Mouse (Mus musculus) right cerebral cortex, postnatal 4 days (tissue): Measurements from ENCODE around the gene Fbxw4.
"Not testable (repeated sequence)": the region's sequence is repeated elsewhere in the genome, so short reads cannot be mapped to it uniquely, and the experiment has no call there.

Experiments
- DNase-seq: peaks from one replicate; pipeline ENCODE4 v3.0.0-alpha.2; 2022

The Fbxw4 gene

GRCm38 (mm10) chr19:45655870-45656269 lies 4.2 kb downstream of the Fbxw4 start:
- DNase-seq = no peak

DNA sequence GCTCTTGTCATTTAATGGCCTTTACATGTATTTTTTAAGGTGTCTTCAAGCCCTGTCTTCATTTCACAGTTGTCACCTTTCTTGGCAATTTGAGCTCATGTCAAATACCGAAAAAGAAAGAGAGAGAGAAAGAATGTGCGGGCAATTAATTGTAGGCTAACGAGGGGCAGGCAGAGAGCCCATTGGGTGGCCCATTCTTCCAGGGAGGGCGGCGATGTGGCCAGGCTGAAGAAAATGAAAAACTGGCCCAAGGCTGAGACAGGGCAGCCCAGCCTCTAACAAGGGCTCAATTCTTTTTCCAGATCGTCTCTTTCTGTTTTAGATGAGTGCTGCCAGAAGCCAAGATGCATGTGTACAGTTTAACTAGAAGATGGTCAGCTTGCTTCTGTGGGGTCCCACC lies 6.1 kb downstream of the Fbxw4 start:
- no peak for DNase-seq

DNA sequence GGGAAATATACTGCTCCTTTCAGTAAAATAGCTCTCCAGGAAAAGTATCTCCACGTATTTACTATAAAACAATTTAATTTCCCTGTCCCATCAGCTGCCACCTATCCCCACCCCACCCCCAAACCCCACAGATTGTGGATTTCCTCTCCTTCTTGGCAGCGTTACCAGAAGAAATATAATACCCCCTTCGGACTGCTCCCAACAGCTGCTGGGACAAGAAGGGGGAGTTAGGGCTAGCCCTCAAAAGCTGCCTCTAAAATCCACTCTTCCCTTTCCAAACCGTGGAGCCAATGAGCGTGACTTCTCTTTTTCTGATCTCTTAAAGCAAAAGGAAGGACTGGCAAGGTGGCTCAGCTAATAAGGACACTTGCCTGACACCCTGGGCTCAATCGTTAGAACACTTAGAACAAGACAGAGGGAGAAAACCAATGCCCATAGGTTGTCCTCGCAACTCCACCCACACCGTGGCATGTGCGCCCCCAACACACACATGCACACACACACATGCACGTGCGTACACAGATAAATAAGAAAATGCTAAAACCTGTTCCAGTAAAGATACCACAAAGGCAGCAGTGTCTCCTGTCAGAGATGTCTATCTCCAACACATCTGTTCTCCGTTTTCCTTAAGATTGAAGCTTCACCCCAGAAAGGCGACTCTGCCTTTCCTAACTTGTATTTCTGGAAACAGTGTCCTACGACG lies 7.7 kb downstream of the Fbxw4 start:
- DNase-seq = no peak

- DNase-seq = no peak
Measured at GRCm38 (mm10) chr19:45651524-45651923, 8.6 kb downstream of the Fbxw4 start.

GRCm38 (mm10) chr19:45649776-45650175 lies 10.3 kb downstream of the Fbxw4 start:
- DNase-seq = no peak

- DNase-seq = not testable (repeated sequence)
Measured at GRCm38 (mm10) chr19:45648469-45648868, 11.6 kb downstream of the Fbxw4 start.

- no peak for DNase-seq
Measured at GRCm38 (mm10) chr19:45646866-45647265, 13.2 kb downstream of the Fbxw4 start.

DNA sequence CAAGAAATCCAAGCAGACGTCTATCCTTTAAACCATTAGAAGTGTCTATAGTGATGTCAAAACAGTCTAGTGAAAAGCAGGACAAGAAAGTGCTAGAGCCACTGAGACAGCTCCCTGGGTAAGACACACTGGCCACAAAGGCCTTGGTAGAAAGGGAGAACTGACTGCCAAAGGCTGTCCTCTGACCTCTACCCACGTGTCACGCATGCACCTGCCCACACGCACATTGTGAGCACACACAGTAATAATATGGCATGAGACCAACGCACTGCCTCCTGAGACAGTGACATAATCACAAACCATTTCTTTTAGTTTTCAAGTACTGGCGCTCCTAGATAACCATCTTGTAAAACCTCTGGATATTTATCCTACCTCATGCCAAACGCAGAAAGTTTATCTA lies 19.4 kb downstream of the Fbxw4 start:
- no peak for DNase-seq

GRCm38 (mm10) chr19:45635960-45636359 lies 24.2 kb downstream of the Fbxw4 start:
- no peak for DNase-seq

- no peak for DNase-seq
Measured at GRCm38 (mm10) chr19:45631584-45631983, 28.5 kb downstream of the Fbxw4 start.

- no peak for DNase-seq
Measured at GRCm38 (mm10) chr19:45630953-45631352, 29.2 kb downstream of the Fbxw4 start.

DNA sequence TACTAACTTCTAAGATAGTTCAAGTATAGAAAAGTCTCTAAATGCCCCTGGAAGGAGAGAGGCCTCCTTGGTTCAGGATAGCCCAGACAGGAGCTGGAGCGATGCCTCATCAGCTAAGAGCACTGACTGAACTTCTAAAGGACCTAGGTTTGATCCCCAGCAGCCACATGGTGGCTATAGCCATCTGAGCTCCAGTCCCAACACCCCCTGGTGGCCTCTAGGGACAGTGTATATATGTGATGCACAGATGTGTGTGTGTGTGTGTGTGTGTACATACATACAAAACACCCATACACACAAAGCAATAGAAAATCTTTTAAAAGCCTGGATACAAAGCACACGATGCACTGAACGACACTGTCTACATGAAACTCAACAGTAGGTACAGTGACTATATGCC lies 30.9 kb downstream of the Fbxw4 start:
- DNase-seq = no peak

GRCm38 (mm10) chr19:45628649-45629048 lies 31.5 kb downstream of the Fbxw4 start:
- DNase-seq = no peak

DNA sequence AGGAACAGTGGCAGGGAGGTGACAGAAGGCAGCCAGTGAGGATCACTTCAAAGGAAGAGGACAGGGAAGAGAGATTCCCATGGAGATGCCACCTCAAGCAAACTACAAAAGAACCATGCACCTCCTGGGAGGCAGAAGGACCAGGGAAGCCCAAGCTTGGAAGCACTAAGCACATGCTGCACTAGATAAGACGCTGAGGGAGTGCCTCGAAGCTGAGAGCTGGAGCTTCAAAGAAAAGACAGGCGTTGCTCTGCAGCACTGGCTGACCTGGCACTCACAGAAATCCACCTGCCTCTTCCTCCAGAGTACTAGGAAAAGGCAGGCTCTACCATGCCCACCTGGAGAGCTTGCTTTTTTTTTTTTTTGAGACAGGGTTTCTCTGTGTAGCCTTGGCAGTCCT lies 33.1 kb downstream of the Fbxw4 start:
- DNase-seq = no peak

DNA sequence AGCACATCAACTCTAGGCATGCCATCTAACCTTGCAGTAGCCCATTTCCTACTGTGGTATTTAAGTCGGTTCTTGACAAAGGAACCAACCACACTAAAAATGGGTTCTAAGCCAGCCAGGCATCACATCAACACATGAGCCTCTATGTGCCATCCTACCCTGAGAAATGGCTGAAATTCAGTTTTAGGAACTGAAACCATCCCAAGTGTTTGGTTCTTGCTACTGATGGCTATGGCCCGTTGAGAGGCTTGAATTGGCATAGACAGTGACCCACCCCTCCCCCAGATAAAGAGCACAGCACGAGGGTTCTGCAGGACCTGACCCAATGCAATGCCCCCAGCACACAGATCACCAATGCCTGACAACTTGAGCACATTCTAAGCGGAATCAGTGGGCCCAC lies 36.4 kb downstream of the Fbxw4 start:
- DNase-seq = no peak

DNA sequence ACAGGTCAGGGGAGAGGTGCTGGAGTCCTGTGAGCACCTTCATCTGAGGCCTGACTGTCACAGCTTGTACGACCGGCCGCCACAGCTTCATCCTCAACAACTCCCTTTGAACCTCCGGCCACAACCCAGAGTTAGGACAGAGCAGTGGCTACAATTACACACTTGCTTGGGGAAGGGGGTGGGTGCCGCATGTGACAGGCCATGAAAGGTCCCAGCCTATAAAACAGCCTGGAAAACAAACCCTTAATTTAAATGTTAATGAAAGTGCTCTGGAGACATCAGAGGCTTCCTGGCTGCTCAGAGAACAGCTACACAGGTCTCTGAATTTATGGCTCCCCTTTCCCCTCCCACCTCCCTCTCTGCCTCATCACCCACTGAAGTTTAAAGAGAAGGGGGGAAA lies 38.0 kb downstream of the Fbxw4 start:
- no peak for DNase-seq

- DNase-seq = no peak
Measured at GRCm38 (mm10) chr19:45621061-45621460, 39.1 kb downstream of the Fbxw4 start.

DNA sequence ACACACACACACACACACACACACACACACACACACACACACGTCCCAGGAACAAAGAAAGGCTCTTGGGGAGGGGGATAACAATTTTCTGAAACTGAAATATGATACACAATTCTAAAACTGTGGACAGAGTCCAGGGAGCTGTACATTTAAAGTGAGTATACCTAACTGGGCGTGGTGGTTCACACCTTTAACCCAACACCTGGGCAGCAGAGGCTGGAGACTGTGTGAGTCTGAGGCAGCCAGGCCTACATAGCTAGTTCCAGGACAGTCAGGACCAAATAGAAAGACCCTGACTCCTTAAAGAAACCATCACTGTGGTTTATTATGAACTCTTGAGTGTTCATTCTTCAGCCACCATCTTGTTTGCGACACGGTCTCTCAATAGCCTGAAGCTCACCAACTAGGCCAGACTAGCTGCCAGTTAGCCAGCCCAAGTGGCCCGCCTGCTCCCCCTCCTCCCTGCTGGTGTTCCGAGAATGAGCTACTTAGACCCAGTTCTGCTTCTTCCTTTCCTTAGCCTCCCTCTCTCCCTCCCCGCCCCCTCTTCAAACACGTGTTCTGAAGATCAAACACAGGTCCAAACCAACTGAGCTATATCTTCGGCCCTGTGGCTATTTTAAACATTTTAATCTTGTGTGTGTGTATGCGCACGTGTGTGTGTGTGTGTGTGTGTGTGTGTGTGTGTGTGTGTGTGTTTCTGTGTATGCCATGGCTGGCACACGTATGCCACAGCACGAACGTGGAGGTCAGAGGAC lies 40.2 kb downstream of the Fbxw4 start:
- no peak for DNase-seq

- DNase-seq = no peak
Measured at GRCm38 (mm10) chr19:45618184-45618583, 41.9 kb downstream of the Fbxw4 start.

- no peak for DNase-seq
Measured at GRCm38 (mm10) chr19:45616735-45617134, 43.4 kb downstream of the Fbxw4 start.

- no peak for DNase-seq
Measured at GRCm38 (mm10) chr19:45616214-45616518, 43.9 kb downstream of the Fbxw4 start.

DNA sequence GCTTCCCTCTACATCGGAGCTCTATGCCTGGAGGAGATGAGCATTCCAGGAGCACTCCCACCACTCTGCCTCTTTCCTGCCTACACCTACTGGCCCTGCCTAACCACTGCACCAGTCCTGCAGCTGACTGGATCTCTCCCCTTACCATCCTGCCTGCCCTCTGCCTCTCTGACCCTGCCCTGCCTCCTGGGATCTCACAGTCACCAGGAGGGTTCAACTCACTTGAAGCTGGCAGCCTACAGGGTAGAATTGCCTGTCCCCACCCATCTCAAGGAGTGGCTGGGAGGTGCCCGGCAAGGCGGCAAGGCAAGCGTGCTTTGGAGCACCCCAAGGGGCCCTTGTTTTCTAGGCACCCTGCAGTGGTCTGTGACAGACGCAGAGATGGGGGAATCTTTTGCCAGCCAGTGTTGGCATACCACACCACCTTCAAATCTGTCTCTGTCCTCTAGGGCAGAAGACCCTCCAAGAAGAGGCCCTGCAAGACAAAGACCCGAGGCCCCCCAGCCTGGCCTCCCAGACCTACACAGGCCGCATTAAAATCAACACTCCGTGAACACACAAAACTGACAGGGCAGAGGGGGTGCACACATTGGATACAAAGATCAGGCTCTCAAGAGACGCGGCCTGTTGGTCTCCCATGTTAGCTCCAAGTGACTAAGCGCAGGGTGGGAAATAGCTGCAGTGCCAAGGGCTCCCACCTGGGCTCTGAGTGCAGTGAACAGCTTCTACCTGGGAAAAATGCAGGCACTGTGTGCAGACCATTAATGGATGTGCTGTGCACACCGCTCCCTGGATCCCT lies 44.5 kb downstream of the Fbxw4 start:
- no peak for DNase-seq

DNA sequence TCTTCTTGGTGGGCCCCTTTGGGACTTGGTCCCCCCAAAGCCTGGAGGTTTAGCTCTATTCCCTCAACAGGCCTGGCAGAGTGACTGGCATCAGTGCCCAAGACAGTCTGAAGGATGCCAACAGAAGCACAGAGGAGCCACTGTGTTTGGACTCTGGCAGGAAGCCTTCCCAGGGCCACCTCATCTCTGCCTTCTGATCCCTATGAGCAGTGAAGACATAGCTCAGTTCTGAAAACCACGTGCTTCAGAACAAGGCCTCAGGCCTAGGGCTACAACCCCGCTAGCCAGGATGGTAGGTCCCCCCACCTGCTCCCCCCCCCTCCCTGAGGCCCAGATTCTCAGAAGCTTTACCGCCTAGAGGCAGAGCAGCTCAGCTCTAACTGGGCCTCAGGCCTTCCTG lies 45.2 kb downstream of the Fbxw4 start:
- DNase-seq = no peak

- peak; percentile 54 for DNase-seq
Measured at GRCm38 (mm10) chr19:45614375-45614774, 45.7 kb downstream of the Fbxw4 start.
